Mouse (Mus musculus): ENCODE measurements around the gene Slc37a1. TPM values are rescaled to one million over a fixed set of nuclear protein-coding genes. Genes with fewer than 3 reads are reported as not detected.

Gene Slc37a1
- polyA plus RNA-seq, 1 experiment from 2014 or later = 5.5 TPM

GRCm38 (mm10) chr17:31332333-31332732, 45.7 kb downstream of the Slc37a1 start:
- Histone ChIP-seq H3K36me3 (no peaks in the 10 kb centered on the region), H3K27me3 (replicated peaks) (no peaks in the 10 kb centered on the region), H3K27ac (ENCODE audit: poor library complexity, severe bottlenecking) (no peak overlapping the region), H3K4me3 (no peak overlapping the region), H3K9me3 (replicated peaks) (no peaks in the 10 kb centered on the region), H3K4me1 (replicated peaks) (no peaks in the 10 kb centered on the region), H3K4me2 (no peak overlapping the region), H3K9ac (no peak overlapping the region)
- 44% methylated on average over 1 of the region's 1 CpGs for WGBS
- no peak for ATAC-seq (ENCODE audit: insufficient number of reproducible peaks, low FRiP score)

- Histone ChIP-seq H3K27ac (ENCODE audit: poor library complexity, severe bottlenecking) (no peak overlapping the region), H3K9ac (no peak overlapping the region), H3K4me1 (replicated peaks) (no peaks in the 10 kb centered on the region), H3K4me2 (no peak overlapping the region), H3K9me3 (replicated peaks) (no peaks in the 10 kb centered on the region), H3K4me3 (no peak overlapping the region), H3K27me3 (replicated peaks) (peaks cover 7% of the 10 kb centered on the region; the same call in 1 of the 2 replicates), H3K36me3 (no peaks in the 10 kb centered on the region)
- no peak for ATAC-seq (ENCODE audit: insufficient number of reproducible peaks, low FRiP score)
- WGBS = 81% methylated on average over 11 of the region's 11 CpGs
Measured at GRCm38 (mm10) chr17:31334509-31335260, 48.1 kb downstream of the Slc37a1 start.

- Histone ChIP-seq H3K9me3 (replicated peaks) (no peaks in the 10 kb centered on the region), H3K4me1 (replicated peaks) (no peaks in the 10 kb centered on the region)
Measured at GRCm38 (mm10) chr17:31335344-31336080, 48.9 kb downstream of the Slc37a1 start.

GRCm38 (mm10) chr17:31339769-31340168, 53.2 kb downstream of the Slc37a1 start:
- Histone ChIP-seq H3K9ac (no peak overlapping the region), H3K27ac (ENCODE audit: poor library complexity, severe bottlenecking) (no peak overlapping the region), H3K36me3 (no peaks in the 10 kb centered on the region), H3K4me1 (replicated peaks) (0 out of 2 replicates have a peak, but pooled peaks cover 7% of the 10 kb centered on the region), H3K9me3 (replicated peaks) (no peaks in the 10 kb centered on the region), H3K4me3 (no peak overlapping the region), H3K27me3 (replicated peaks) (peaks cover 7% of the 10 kb centered on the region; the same call in 1 of the 2 replicates), H3K4me2 (no peak overlapping the region)
- ATAC-seq (ENCODE audit: insufficient number of reproducible peaks, low FRiP score) = no peak
- WGBS = 79% methylated on average over 2 of the region's 2 CpGs

More at GRCm38 (mm10) chr17:31335344-31336080, 48.9 kb downstream of the Slc37a1 start:
- no peak for ATAC-seq (ENCODE audit: insufficient number of reproducible peaks, low FRiP score)
- Histone ChIP-seq H3K27me3 (replicated peaks) (peaks cover 7% of the 10 kb centered on the region; the same call in 1 of the 2 replicates), H3K9ac (no peak overlapping the region), H3K4me2 (no peak overlapping the region), H3K36me3 (no peaks in the 10 kb centered on the region), H3K4me3 (no peak overlapping the region), H3K27ac (ENCODE audit: poor library complexity, severe bottlenecking) (no peak overlapping the region)
- 84% methylated on average over 22 of the region's 22 CpGs for WGBS

- Histone ChIP-seq H3K9ac (no peak overlapping the region), H3K36me3 (no peaks in the 10 kb centered on the region), H3K27ac (ENCODE audit: poor library complexity, severe bottlenecking) (no peak overlapping the region), H3K4me1 (replicated peaks) (0 out of 2 replicates have a peak, but pooled peaks cover 7% of the 10 kb centered on the region), H3K9me3 (replicated peaks) (no peaks in the 10 kb centered on the region), H3K4me2 (no peak overlapping the region), H3K4me3 (no peak overlapping the region), H3K27me3 (replicated peaks) (peaks cover 7% of the 10 kb centered on the region; the same call in 1 of the 2 replicates)
- ATAC-seq (ENCODE audit: insufficient number of reproducible peaks, low FRiP score) = no peak
- WGBS = 72% methylated on average over 6 of the region's 6 CpGs
Measured at GRCm38 (mm10) chr17:31342191-31342590, 55.6 kb downstream of the Slc37a1 start.

- Histone ChIP-seq H3K27me3 (replicated peaks) (no peaks in the 10 kb centered on the region), H3K4me1 (replicated peaks) (0 out of 2 replicates have a peak, but pooled peaks cover 7% of the 10 kb centered on the region), H3K4me2 (no peak overlapping the region), H3K27ac (ENCODE audit: poor library complexity, severe bottlenecking) (no peak overlapping the region), H3K9ac (no peak overlapping the region), H3K9me3 (replicated peaks) (no peaks in the 10 kb centered on the region), H3K4me3 (no peak overlapping the region), H3K36me3 (no peaks in the 10 kb centered on the region)
- 41% methylated on average over 5 of the region's 5 CpGs for WGBS
- ATAC-seq (ENCODE audit: insufficient number of reproducible peaks, low FRiP score) = no peak; the same call in 1 of the 2 replicates
Measured at GRCm38 (mm10) chr17:31344172-31344801, 57.7 kb downstream of the Slc37a1 start.

GRCm38 (mm10) chr17:31344816-31345215, 58.2 kb downstream of the Slc37a1 start:
- Histone ChIP-seq H3K27me3 (replicated peaks) (no peaks in the 10 kb centered on the region), H3K9ac (no peak overlapping the region), H3K4me2 (no peak overlapping the region), H3K4me1 (replicated peaks) (0 out of 2 replicates have a peak, but pooled peaks cover 7% of the 10 kb centered on the region), H3K36me3 (no peaks in the 10 kb centered on the region), H3K27ac (ENCODE audit: poor library complexity, severe bottlenecking) (no peak overlapping the region), H3K4me3 (no peak overlapping the region), H3K9me3 (replicated peaks) (no peaks in the 10 kb centered on the region)
- no peak for ATAC-seq (ENCODE audit: insufficient number of reproducible peaks, low FRiP score)
- 81% methylated on average over 3 of the region's 3 CpGs for WGBS

- Histone ChIP-seq H3K9me3 (replicated peaks) (no peaks in the 10 kb centered on the region), H3K27me3 (replicated peaks) (no peaks in the 10 kb centered on the region), H3K27ac (ENCODE audit: poor library complexity, severe bottlenecking) (no peak overlapping the region), H3K4me2 (no peak overlapping the region), H3K36me3 (no peaks in the 10 kb centered on the region), H3K4me3 (no peak overlapping the region), H3K9ac (no peak overlapping the region), H3K4me1 (replicated peaks) (0 out of 2 replicates have a peak, but pooled peaks cover 8% of the 10 kb centered on the region)
- no peak for ATAC-seq (ENCODE audit: insufficient number of reproducible peaks, low FRiP score)
- 83% methylated on average over 5 of the region's 5 CpGs for WGBS
Measured at GRCm38 (mm10) chr17:31348129-31348528, 61.5 kb downstream of the Slc37a1 start.

GRCm38 (mm10) chr17:31349388-31349787, 62.8 kb downstream of the Slc37a1 start:
- 0 out of 2 replicates have a peak, but pooled peaks cover 6% of the 10 kb centered on the region for H3K4me1 ChIP-seq (replicated peaks)
- H3K4me2 ChIP-seq = no peak overlapping the region
- H3K36me3 ChIP-seq = no peaks in the 10 kb centered on the region
- H3K27me3 ChIP-seq (replicated peaks) = no peaks in the 10 kb centered on the region
- no peak overlapping the region for H3K9ac ChIP-seq
- no peak overlapping the region for H3K4me3 ChIP-seq
- WGBS = 80% methylated on average over 12 of the region's 12 CpGs
- ATAC-seq (ENCODE audit: insufficient number of reproducible peaks, low FRiP score) = no peak
- H3K9me3 ChIP-seq (replicated peaks) = no peaks in the 10 kb centered on the region
- H3K27ac ChIP-seq (ENCODE audit: poor library complexity, severe bottlenecking) = no peak overlapping the region

GRCm38 (mm10) chr17:31351984-31352383, 65.4 kb downstream of the Slc37a1 start:
- WGBS = 63% methylated on average over 8 of the region's 8 CpGs
- Histone ChIP-seq H3K4me2 (no peak overlapping the region), H3K9me3 (replicated peaks) (no peaks in the 10 kb centered on the region), H3K27ac (ENCODE audit: poor library complexity, severe bottlenecking) (no peak overlapping the region), H3K4me1 (replicated peaks) (0 out of 2 replicates have a peak, but pooled peaks cover 6% of the 10 kb centered on the region), H3K36me3 (no peaks in the 10 kb centered on the region), H3K27me3 (replicated peaks) (no peaks in the 10 kb centered on the region), H3K9ac (no peak overlapping the region), H3K4me3 (no peak overlapping the region)
- no peak for ATAC-seq (ENCODE audit: insufficient number of reproducible peaks, low FRiP score)

GRCm38 (mm10) chr17:31353255-31353654, 66.7 kb downstream of the Slc37a1 start:
- Histone ChIP-seq H3K27me3 (replicated peaks) (no peaks in the 10 kb centered on the region), H3K36me3 (no peaks in the 10 kb centered on the region), H3K4me1 (replicated peaks) (0 out of 2 replicates have a peak, but pooled peaks cover 6% of the 10 kb centered on the region), H3K9ac (no peak overlapping the region), H3K9me3 (replicated peaks) (no peaks in the 10 kb centered on the region), H3K4me2 (no peak overlapping the region), H3K4me3 (no peak overlapping the region), H3K27ac (ENCODE audit: poor library complexity, severe bottlenecking) (no peak overlapping the region)
- 84% methylated on average over 2 of the region's 2 CpGs for WGBS
- ATAC-seq (ENCODE audit: insufficient number of reproducible peaks, low FRiP score) = no peak
